Mouse (Mus musculus) fat pad, adult 2 months (tissue): ENCODE measurements around the gene Ncbp3.

Source experiments
- DNase-seq: peaks from one replicate; pipeline ENCODE4 v3.0.0-alpha.2; 2011; ENCODE audit warnings: low read depth, low spot score; ENCODE audit errors: extremely low read depth

The Ncbp3 gene

DNA sequence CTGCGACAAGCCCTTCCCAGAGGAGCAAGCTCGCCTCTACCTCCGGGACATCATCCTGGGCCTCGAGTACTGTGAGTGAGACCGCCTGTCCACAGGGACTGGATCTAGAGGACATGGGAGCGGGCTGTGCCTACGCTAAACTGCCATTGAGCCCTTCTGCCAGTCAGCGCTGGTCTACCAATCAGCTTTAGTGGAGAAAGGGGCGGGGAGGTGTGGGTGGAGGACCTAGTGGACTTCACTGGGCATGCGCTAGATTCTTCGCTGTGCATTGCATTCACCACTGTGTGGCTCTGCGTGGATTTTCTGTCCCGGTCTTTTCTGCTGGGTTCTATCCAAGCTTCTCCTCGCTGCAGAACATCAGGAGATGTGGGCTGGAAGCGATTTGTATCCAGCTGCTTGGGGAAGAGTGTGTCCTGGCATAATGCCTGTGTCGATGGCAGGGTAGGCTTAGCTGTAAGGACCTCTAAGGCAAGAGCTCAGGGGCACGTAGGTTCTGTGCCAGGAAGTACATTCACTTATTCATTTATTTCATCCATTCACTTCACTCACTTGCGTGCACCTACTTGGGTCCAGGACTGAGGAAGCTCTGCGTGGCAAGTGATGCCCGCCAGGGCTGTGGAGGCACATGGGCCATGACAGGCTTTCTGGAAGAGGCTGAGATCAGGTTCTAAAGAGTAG lies 16.6 kb upstream of the Ncbp3 start:
- DNase-seq, result no peak

DNA sequence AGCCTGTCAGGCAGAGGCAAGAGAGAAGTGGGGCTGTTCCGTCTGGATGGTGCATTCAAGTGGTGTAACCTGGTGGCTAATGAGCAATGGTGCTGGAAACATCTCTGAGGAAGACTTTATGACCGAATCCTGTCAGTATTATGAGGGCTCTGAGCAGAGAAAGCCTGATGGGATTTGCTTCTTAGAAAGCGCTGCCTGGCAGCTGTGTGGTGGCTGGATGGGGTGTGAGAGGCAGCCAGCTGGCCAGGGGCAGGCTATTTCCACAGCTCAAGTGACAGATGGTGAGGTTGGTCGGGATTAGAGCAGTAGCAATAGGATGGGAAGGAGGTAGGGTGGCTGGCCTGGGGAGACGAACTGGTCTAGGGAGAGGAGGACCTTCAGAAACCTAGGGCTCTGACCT lies 16.0 kb upstream of the Ncbp3 start:
- no peak for DNase-seq

DNA sequence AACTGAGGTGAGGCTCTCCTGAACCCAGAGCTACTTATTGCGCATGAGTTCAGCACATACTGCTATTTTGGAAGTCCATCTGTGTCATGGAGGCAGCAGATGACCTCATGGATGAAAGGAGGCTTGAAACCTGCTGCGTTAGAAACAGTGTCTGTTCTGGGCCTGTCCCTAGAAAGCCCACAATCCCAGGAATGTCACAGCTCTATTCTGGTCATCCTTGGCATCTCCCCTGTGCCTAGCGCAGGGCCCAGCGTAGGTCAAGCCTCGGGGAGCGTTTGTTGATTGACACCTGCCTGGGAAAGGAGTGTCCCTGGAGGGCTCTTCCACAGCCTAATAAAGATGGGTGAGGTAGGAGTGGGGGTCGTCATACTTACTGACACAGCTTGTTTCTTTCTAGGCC lies 11.5 kb upstream of the Ncbp3 start:
- no peak for DNase-seq

DNA sequence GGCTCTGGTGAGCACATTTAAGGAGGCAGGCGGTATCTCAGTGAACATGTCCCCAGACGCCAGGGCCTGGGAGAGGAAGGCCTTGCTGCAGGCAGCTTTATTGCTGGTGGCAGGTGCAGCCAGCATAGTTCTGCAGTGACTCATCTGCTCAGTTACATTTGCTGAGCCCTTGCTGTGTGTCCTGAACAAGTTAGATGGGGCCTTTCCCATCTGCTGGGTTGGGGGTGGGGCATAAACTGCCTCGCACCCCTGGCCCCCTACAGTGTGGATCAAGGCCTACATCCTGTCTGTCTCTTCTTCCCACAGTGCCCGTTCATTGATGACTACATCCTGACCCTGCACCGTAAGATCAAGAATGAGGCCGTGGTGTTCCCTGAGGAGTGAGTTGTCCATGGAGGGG lies 10.7 kb upstream of the Ncbp3 start:
- DNase-seq, result no peak

DNA sequence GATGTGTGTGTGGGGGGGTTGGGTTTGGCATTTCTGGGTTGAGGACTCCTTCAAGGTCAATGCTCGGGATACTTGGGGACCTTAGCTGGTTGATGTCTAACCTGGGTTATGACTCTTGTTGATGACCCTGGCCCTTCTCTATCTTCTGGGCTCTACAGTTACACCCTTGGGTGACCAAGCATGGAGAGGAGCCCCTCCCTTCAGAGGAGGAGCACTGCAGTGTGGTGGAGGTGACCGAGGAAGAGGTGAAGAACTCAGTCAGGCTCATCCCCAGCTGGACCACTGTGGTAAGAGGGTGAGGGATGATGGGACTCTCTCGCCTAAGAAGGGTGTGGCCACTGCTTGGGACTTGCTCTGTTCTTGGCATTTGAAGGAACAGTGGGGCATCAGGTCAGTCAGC lies 9.9 kb upstream of the Ncbp3 start:
- no peak for DNase-seq

DNA sequence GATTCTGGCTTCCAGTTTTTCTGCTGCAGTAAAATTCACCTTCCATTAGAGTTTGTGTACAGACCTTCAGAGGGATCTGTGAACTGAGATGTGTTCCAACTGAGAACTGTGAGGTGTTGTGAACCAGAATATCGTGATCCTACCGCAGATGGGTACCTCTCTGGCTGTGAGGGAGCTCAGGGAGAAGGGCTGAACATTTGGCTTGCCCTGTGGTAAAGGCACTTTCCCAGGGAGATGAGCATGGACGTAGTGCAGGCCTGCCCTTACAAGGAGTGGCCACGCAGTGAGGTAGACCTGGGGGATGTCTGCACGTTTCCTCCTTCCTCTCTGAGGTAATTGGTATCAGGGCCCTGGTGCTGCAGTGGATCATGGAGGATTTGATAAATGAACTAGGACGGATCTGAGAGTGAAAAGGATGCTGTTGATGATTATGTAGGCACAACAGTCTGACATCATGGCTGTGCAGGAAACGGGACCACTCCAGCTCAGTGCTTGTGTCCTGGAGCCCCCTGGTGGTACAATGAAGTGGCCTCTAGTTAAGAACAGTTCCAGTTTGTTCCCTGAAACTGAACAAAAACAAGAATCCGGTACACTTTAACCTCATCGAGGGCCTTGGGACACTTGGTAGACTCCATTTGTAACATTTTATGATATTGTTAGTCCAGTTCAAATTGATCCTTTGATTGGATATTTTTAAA lies 8.3 kb upstream of the Ncbp3 start:
- no peak for DNase-seq

DNA sequence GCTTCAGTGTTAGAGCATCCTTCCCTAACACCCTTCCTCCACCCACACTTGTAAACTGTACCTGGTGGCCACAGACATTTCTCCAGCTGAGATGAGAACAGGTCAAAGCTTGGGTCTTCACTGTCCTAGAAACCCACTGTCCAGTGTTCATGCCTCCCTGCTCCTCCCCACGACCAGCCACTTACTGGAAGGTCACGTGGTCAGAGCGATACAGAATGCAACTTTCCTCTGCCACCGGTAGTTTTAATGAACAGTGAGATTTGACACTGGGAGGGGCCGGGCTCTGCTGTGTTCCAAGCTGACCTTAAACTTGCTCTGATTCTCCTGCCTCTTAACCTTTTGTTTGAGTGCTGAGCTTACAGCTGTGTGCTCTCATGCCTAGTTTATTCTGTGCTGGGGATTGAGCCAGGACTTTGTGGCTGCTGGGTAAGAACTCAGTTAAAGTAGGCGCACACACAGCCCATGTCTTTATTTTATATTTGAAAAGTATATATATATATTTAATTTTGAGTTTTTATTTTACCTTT lies 3.3 kb upstream of the Ncbp3 start:
- no peak for DNase-seq

DNA sequence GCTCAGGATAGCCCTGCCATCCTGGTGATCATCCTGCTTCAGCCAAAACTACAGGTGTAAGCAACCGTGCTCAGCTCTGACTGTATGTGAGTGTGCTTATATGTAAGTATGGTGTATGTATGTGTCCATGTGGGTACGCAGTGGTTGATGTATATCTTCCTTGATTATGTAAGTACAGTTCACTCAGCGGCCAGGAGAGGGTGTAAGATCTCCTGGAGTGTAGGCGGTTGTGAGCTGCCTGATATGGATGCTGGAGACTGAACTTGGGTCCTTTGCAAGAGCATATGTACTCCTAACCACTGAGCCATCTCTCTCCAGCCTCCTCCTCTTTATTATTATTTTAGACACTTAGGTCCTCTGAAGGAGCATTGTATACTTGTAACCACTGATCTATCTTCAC lies 2.8 kb upstream of the Ncbp3 start:
- DNase-seq, result no peak

DNA sequence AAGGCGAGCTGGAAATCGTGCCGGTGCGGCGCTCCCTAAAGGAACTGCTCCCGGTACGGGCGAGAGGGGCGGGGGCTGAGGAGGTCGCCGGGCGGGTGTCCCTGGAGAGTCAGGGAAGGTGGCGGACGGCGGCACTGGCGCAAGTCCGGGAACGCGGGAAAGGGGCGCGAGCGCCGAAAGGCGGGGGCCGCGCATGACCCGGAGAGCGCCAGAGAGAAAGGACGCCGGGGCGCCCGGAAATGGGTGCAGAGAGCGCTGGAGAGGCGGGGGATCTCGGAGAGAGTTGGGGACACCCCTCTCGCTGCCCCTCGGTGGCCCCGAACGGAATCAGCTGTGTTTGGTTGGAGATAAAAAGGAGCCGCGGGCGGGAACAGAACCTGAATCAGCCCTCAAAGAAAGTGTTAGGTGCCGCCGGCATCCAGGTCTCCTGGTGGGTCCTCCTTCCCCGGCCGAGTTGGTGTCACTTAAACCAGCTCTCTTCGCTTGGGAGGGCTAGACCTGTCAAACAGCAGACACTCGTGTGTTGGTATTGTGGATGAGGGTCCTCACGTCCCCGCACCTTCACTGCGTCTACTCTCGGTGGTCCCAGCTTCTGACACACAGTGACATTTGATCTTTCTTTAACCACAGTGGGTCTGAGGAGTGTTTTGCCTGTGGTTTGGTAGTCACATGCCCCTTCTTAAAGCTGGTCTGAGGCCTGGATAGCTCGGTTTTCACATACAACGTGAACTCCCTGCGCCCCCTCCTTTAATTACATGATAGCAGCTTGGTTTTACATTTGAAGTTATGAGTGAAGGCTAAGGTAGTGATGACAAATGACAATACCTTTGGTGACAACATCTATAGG lies 670 bp downstream of the Ncbp3 start:
- no peak for DNase-seq

DNA sequence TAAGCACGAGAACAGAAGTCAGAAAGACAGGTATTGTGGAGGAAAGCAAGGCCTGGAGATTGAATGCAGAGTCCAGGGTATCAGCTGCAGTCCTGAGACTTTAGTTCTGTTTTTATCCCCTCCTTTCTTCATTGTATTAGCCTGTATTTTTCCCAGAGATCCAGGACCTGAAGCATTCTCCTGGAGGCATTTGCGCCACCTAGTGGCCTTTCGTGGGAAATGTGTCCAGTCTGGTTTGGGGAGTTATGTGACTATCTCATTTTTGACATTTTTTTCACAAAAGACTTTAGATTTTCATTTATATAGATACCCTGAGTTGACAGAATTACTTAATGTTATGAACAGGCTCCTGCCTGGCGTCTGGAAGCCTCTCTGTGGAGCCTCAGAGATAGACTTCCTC lies 1.8 kb downstream of the Ncbp3 start:
- DNase-seq, result no peak

DNA sequence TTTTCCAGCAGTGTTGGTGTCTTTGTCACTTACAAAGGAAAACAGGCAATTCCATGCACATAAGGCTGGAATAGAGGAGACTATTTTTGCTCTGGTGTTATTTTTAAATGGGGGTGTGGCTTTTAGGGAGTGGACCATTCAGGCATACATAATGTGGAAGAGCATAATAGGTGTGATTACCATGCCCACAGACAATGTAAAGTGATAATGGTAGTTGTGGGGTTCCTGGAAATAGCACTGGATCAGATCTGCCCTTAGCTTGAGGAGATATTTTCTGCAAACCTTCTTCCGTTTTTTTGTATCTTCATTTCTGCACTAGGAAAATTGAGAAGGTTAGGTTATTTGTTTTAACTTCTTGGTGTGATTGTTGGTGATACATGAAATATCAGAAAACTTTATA lies 5.2 kb downstream of the Ncbp3 start:
- no peak for DNase-seq

DNA sequence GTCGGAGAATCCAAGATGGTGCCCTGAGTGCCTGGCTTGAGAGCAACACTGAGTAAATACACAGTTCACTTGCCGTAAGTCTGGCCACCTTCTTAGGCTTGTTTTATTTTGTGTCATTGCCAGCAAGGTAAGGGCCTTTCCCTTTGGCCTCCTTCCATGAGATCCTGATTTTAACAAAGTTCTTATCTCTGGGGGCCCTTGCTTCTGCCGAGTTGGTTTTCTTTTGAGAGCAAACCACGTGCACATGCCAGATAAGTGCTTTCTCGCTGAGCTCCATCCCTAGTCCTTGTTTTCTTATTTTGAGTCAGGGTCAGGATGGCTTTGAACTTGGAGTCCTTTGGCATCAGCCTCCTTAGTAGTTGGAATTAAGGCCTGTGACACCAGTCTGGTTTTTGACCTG lies 10.1 kb downstream of the Ncbp3 start:
- no peak for DNase-seq

DNA sequence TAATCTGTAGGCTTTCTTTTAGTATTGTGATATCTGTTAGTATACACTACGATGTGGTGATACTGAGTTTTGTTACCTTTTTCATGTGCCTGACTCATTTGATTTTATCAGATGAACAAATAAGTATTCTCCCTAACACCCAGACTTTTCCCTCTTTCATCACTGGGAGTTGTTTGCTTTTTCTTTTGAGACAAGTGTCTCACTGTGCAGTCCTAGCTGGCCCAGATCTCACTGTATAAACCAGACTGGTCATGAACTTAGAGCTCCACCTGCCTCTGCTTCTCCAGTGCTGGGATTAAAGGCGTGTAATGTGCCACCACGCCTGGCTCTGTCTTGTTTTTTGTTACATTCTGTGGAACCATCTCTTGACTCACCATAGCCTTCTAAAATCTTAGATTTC lies 12.0 kb downstream of the Ncbp3 start:
- no peak for DNase-seq

DNA sequence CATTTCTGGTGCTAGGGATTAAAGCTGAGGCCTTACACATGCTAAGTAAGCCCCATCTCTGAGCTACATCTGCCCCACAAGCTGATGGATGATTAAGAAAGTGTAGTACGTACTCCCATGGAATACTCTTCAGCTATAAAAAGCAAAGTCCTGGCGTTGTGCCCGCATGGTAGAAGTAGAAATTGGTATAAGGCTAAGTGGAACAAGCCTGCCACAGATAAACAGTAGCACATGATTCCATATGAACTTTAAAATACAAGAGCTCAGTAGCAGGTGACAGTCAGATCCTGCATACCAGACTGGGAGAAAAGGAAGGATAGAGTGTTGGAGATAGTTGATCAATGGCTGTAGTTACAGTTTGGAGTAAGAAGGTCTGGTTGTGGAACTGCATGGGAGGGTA lies 13.8 kb downstream of the Ncbp3 start:
- DNase-seq, result no peak

DNA sequence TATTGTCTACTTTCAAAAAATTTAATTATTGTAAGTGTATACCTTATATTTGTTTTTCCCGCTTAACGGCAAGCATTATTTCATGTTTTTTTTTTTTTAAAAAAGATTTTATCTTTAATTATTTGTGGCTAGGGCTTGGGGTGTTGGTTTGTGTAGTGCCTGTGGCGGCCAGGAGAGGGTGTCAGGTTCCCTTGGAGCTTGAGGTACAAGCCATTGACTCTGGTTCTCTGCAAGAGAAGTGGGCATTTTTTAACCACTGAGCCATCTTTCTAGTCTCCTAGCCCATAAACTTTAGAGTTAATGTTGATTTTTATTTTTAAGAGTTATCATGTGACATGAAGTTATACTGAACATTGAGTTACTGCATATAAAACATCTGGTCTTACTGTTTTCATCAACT lies 24.3 kb downstream of the Ncbp3 start:
- no peak for DNase-seq

DNA sequence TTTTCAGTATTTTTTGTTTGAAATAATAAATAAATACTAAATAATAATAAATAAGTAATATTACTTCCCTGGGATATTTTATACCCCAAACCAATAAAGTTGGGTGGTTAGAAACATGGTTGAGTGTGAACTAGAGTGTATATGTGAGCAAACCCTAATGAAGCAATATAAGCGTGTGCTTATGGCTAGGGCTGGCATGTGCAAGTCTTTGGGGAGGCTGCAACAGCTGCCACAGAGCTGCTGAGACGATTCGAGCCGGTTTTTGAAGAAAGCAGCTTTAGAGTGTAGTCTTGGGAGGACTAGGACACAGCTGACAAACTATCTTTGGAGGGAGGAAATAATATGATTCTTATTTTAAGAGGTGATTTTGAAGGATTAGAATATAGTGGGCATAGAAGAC lies 28.7 kb downstream of the Ncbp3 start:
- no peak for DNase-seq

DNA sequence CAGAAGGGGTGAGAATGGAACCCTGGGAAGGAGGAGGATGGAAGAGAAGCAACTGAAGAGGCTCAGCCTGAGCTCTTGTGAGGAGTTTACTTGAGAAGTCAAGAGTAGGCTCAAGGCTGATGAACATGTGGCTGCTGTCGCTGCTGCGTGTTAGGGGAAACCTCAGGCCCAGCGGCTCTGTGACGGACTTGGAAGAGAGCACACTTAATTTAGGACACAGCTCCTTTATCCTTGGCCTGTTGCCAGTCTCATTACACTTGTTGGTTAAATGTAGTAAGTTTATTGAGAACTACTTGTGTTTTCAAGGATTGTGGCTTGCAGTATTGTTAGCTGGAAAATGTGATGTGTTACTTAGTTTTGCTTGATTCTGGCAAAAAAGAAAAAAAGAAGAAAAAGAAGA lies 29.1 kb downstream of the Ncbp3 start:
- no peak for DNase-seq

DNA sequence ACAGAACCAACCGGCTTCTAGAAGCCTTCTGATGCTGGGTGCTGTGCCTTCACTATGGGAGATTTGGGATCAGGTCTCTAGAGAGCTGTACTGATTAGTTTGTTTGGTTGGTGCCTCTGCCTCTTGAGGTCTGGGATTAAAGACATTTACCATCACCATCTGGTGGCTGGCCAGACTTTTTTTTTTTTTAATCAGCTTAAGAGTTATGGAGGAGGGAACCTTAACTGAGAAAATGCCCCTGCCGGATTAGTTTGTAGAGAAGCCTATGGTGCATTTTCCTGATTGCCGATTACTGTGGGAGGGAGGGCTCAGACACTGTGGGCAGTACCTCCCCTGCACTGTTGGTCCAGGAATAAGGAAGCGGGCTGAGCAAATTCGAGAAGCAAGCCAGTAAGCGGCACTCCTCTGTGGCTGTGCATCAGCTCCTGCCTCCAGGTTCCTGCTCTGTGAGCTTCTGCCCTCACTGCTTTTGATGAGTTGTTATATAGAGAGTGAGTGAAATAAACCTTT lies 29.7 kb downstream of the Ncbp3 start:
- DNase-seq, result no peak

DNA sequence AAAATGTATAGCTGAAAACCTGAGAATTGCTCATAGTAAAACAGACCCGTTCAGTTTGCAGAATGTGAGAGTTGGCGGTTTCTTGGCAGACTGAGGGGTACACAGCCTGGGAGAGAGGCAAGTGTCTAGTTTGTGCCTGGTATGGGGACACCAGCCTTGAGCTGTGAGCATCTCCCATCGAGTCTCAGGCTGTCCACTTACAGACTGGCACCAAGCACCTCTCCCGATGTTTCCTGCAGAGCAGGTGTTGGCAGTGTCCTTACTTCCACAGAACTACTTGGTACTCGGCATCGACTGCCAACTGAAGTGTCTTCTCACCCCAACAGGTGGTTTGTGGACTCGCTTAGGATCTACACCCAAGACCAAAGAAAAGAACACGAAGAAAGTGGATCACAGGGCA lies 31.0 kb downstream of the Ncbp3 start:
- no peak for DNase-seq

DNA sequence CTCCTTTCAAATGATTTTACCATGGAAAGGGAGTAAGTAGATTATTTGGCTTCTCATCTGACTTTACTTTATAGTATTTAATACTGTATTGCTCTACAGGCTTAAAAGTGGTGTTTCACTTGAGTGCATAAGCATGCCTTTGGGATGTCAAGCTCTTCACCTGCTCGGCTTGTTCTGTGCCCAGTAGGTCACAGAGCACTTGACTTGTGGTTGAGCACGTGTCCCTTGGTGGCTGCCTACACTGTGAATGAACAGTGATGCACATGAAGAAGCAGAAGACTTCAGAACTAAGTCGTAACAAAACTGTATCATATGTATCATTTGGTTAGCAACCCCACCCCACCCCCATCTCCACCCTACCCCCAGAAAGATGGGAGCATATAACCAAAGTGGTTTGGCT lies 32.7 kb downstream of the Ncbp3 start:
- no peak for DNase-seq

DNA sequence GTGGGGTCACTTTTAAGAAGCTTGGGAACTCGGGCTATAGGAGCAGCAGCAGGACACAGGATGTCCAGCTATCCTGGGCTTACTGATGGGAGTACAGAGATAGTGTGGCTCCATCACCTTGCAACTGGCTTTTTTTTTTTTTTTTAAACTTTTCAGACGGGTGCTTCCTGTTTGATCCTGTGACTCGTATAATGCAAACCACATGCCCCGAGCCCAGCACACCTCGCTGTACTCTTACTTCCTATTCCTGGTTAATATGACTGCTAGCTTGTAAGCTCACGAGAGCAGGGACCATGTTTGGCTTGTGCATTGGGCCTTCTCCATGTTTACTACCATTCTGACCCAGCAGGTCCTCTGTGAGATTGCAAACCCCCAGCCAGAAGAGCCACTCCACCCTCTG lies 36.7 kb downstream of the Ncbp3 start:
- no peak for DNase-seq

DNA sequence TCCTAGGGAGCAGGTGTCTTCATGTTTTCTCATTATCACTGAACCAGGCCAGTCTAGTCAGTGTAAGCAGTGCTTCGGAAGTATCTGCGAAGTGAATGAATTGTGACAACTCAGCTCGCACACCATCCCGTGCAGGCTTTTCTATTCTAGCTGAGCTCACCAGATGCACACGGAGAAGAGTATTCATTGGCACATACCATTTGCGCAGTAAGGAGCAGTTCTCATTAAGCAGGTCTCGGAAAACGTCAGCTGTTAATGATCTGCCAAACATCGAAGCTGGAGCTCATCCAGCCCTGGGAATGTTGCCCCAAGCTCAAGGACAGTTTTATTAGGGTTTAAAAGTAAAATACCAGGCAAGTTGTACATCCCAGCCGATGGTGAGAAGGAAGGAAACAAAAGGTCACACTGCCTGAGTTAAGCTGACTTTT lies 37.2 kb downstream of the Ncbp3 start:
- no peak for DNase-seq
